Mouse (Mus musculus) lung, postnatal 0 days (tissue): ENCODE measurements around the gene Wipi2.

Experiments
- CTCF ChIP-seq: IDR thresholded peaks from 2 replicates; pipeline ENCODE4 v1.5.1; 2016; ENCODE audit warnings: antibody characterized with exemption, mild to moderate bottlenecking
- EP300 ChIP-seq: IDR thresholded peaks from 2 replicates; pipeline ENCODE4 v1.6.1; 2016; ENCODE audit warnings: antibody characterized with exemption, mild to moderate bottlenecking, control low read depth

GRCm38 (mm10) chr5:142707709-142708108 is 80.2 kb downstream of the Wipi2 start:
- TF ChIP-seq CTCF (no peak), EP300 (no peak)
